Mouse (Mus musculus): ENCODE measurements around the gene Gm20671.
"Not testable (repeated sequence)": the region's sequence is repeated elsewhere in the genome, so short reads cannot be mapped to it uniquely, and the experiment has no call there.

Gm20671 gene

DNA sequence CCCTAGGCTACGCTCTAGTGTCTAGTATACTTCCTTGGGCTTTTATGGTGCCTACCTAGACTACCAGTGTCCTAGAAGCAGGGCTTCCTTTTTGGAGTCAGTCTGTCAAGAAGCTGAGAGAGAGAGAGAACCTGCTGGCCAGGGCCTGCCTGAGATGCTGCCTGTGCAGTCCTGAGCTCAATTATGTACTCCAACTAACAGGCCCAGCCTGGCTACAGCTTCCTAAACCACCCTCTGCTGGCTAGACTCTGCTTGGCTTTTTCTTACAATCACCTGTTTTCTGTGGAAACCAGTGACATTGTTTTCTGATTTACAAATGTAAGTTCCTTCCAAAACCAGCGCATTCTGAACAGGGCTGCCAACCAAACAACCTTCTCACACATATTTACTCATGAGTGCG lies 86.8 kb downstream of the Gm20671 start:
- in situ Hi-C loops (cut with MboI; ENCODE audit: low sequenced_read_pairs): no loop called here

DNA sequence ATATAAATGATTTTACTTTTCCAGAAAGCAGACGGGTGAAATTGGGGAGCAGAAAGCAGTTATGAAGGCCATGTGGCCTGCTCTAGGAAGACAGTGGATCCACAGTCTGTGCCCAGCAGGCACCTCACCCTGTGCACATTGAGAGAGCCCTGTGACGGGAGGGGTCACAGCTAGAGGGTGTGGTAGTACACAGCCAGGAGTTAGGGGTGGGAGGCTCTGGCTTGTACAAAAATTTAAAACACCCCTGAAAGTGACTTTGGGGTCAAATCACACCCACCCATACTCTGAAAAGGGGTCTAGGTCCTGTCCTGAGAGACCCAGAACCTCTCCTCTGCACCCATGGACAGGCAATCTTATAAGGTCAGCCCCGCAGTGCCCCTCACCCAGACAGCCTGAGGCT lies 90.1 kb downstream of the Gm20671 start:
- in situ Hi-C loops (cut with MboI; ENCODE audit: low sequenced_read_pairs): not testable (repeated sequence)

DNA sequence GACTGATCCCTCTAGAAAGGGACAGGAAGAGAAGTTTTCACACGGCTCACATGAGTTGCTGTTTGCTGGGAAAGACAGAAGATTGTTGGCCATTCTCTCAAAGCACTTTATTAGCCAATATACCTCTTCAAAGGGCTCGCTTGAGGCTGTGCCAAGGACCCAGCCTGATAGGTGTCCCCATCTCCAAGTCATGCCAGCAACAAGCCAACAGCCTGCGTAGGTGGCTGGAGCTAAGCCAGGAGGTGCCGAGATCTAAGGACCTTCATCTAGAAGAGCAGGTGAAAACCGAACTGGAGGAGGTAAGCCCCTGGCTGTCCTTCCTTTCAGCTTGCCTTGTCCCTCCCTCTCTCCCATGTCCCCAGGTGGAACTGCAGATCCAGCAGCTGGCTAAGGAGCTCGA lies 91.1 kb downstream of the Gm20671 start:
- in situ Hi-C loops (cut with MboI; ENCODE audit: low sequenced_read_pairs): no loop called here

DNA sequence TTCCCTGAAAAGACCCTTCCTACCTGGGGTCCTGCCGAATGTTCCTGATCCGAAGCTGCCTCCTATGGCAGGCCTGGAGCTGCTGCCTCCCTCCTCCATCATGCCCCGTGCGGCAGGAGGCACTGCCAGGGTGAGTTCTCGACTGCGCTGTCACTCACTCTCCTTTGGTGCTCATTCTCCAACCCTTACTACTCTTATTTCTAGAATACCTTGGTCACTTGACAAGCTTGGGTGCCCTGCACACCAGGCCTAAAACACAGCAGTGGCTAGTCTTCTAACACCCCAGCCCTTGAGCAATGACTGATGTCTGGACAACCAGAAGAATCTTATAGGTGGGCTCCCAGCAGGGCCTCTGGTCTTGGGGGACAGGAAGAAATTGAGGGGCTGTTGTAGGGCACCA lies 93.0 kb downstream of the Gm20671 start:
- in situ Hi-C loops (cut with MboI; ENCODE audit: low sequenced_read_pairs): not testable (repeated sequence)

DNA sequence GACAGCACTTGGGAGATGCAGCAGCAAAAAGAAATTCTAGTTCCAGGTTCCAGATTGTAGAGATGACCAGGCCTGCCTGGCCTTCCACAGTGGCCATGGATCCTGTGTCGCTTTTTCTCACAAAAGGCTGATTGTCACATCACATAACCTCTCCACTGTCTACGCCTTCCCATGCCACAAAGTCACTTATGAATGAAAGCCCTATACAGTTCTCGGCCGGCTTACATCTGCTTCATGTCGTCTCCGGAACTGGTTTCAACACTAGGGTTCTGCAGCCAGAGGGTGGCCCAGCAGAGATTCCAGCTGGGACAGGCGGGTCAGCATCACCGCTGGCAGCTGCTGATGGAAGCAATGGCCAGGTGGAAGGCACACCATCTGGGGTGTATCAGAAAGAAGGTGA lies 98.1 kb downstream of the Gm20671 start:
- in situ Hi-C loops (cut with MboI; ENCODE audit: low sequenced_read_pairs): no loop called here

DNA sequence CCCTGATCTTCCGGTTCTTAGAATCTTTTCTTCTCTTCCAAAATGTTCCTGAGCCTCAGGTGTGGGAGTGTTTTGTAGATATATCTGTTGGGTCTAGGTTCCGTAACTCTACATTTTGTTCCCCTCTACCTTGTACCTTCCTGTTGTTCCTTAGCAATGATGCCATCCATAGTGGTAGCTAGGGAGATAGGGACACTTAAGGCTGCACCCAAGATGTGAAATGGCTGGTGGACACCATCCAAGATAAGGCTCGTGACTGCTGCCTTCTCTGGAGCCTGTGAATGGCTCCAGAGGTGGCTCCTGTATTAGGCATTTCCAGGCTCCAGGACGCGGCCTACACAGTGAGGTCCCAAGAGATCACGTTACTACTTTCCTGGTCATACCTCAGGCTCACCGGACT lies 98.6 kb downstream of the Gm20671 start:
- in situ Hi-C loops (cut with MboI; ENCODE audit: low sequenced_read_pairs): no loop called here

DNA sequence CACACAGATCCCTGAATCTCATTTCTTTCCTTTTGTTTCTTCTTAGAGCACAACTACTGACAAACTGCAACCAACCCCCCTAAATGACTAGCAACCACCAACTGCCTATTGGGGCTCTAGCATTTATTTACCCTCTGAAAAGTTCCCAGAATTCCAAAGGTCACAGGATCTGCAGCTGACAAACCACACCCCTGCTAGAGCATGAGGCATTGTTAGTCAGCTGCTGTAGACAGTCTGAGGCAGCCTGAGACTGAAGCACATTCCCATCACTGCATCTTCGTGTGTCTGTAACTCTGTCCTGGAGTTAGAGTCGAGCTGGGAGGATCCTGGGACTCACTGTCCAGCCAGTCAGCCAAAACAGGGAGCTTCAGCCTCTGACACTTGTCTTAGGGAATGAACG lies 101.5 kb downstream of the Gm20671 start:
- in situ Hi-C loops (cut with MboI; ENCODE audit: low sequenced_read_pairs): not testable (repeated sequence)

DNA sequence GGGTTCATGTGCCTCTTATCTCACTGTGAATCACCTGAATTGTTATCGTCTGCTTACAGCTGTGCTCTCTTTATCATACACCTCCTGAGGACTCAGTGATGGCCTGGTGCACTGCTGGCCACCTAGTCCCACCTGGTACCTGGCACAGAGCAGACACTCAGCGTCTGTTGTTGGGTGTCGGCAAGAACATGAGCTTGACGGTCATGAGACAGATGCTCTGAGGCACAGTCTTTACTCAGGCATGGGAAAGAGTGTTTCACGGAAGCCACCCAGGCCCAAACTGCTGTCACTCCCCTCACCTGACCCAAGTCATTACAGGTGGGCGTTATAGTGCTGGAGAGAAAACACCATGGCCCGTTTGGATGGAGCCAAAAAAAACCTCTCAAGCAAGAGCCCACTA lies 102.9 kb downstream of the Gm20671 start:
- in situ Hi-C loops (cut with MboI; ENCODE audit: low sequenced_read_pairs): no loop called here

DNA sequence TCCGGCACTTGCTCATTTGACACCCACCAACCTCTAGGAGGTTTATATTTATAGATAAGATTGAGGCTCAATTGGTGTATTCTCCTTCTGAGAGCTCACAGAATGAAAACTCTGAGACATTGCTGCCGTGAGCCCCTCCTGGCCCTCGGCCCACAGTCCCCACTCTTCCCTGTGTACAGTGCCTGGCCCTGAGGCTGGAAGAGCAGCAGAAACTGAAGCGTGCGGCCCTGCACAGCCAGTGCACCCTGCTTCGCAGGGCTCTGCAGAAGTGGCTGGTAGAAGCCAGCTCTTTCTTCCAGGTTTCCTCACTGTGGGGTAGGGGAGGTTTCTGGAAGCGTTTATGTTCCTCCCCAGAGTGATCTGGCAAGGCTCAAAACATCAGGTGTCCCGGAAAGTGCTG lies 104.2 kb downstream of the Gm20671 start:
- in situ Hi-C loops (cut with MboI; ENCODE audit: low sequenced_read_pairs): not testable (repeated sequence)

DNA sequence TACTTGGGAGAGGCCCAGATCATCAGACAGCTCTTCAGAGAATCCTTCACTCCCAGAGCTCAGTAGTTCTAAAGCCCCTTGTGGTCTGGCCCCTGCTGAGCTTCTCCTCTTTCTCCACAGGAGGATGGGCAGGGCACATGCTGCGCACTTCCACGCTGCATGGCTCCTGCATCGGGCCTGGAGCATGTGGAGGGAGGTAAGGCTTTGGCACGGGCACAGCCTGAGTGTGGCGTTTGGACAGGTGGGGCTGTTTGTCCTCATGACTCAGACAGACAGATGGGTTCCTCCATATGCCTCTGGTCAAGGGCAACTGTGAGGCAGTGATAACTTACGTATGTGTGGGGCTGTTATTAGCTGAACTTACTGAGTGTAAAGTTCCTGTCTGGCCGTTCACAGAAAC lies 104.6 kb downstream of the Gm20671 start:
- in situ Hi-C loops (cut with MboI; ENCODE audit: low sequenced_read_pairs): no loop called here

DNA sequence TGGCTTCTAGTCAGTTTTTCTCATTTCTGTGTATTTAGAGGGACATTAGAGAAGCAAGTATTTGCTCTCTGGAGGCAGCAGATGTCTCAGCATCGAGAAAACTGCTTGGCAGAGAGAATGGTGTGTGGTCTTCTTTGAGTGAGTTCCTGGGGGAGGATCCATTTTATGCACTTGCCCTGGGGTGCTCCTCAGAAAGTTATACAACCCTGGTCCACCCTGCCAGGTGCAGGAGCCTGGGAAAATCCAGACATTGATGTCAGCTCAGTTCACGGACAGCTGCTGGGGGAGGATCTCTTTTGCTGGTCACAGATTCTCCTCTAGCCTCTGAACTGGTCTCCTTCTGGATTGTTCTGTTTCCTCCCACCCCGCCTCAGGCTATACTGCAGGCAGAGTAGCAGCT lies 105.6 kb downstream of the Gm20671 start:
- in situ Hi-C loops (cut with MboI; ENCODE audit: low sequenced_read_pairs): no loop called here

DNA sequence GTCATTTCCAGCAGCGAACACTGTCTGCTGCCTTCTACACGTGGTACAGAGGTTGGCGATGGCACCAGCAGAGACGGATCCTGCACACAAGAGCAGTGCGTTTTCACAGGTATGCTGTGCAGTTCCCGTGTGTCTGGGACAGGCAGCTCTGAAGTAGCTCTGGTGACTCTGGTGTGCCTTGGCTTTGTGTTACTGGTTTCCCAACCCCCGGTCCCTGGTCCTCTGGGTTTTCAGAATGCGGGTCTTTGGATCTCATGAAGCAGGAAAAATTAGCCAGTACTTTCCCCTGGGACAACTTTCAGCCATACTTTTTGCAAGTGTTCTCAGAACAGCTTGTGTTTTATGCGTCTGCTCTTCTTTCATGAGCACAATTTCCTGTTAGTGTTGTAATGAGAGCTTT lies 106.5 kb downstream of the Gm20671 start:
- in situ Hi-C loops (cut with MboI; ENCODE audit: low sequenced_read_pairs): no loop called here

DNA sequence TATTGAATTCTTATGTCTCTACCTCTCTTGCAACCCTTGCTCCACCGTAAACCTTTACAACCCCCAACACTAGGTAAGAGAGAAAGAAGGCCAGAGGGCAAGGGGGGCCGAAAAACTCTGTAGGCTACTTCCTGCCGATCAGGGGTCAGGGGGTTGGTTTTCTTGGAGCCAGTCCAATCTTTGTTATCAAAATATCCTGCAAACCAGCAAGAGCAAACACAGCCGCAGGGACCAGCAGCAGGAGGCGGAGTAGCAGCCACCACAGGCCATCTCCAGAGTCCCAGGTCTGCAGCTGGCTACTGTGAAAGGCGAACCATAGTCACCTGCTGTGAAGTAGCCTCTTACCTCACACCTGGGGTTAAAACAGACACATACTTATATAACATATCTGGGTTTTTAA lies 108.0 kb downstream of the Gm20671 start:
- in situ Hi-C loops (cut with MboI; ENCODE audit: low sequenced_read_pairs): no loop called here

DNA sequence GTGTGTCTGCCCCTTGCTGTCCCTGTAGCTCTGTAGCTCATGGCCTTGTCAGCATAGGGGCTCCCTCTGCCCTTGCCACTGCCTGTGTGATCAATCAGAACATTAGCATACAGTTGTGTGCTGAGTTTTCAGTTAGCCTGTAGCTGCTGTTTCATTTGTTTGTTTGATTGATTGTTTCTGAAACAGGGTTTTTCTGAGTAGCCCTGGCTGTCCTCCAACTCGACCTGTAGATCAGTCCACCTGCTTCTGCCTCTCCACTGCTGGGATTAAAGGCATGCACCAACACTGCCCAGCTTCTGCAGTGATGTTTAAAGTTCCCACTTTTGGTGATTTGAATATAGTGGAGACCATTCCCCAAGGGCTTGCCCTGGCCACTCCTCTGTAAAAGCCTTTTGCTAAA lies 109.2 kb downstream of the Gm20671 start:
- in situ Hi-C loops (cut with MboI; ENCODE audit: low sequenced_read_pairs): no loop called here

DNA sequence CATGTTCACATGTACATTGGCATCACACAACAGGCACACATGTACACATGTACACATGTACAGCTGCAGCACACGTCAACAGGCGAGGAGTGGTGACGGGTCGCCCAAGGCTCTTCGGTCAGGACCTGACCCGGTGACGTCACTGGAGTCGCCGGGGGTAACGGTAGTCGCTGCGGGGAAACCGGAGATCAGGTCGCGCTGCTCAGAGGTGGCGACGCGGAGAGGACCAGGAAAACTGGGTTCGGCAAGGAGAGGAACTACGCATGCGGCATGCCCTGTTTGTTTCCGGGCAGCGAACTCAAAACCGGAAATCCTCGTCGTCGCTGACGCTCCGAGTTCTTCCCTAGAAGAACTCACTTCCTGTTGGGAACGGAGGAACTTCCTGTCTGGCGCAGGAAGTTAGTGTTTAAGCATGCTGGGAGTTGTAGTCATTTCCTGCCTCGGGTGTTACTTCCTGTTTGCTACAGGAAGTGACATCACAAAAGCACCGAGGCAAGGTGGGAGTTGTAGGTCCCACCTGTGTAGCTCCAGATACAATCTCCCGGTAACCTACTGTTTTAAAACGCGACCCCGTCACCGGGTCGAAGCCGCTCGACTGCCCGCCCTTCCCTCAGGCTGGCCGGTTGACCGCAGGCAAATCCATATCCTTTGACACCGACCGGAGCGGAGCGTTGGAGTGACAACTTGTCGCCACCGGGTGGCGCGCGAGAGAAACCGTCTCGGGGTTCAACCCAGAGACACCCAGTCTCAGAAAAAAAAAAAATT lies 113.0 kb downstream of the Gm20671 start:
- in situ Hi-C loops (cut with MboI; ENCODE audit: low sequenced_read_pairs): no loop called here

DNA sequence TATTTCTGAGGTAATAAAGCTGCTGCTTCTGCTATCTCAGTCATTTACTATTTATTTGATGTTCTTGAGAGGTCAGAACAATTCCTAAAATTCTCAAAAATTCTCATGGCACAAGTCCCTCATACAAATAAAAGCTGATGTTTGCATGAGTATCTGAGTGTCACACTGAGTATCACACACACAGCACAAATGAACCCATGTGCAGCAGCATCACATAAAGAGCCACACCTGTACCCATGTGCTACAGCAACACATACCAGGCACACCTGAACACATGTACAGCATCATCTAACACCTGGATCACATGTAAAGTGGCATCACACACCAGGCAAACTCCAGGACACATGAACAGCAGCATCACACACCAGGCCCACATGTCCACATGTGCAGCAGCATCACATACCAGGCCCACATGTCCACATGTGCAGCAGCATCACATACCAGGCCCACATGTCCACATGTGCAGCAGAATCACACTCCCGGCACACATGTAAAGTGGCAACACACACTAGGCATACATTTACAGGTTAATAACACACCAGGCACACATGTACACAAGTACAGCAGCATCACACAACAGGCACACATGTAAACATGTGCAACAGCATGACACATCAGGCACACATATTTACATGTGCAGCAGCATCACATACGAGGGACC lies 113.7 kb downstream of the Gm20671 start:
- in situ Hi-C loops (cut with MboI; ENCODE audit: low sequenced_read_pairs): no loop called here

DNA sequence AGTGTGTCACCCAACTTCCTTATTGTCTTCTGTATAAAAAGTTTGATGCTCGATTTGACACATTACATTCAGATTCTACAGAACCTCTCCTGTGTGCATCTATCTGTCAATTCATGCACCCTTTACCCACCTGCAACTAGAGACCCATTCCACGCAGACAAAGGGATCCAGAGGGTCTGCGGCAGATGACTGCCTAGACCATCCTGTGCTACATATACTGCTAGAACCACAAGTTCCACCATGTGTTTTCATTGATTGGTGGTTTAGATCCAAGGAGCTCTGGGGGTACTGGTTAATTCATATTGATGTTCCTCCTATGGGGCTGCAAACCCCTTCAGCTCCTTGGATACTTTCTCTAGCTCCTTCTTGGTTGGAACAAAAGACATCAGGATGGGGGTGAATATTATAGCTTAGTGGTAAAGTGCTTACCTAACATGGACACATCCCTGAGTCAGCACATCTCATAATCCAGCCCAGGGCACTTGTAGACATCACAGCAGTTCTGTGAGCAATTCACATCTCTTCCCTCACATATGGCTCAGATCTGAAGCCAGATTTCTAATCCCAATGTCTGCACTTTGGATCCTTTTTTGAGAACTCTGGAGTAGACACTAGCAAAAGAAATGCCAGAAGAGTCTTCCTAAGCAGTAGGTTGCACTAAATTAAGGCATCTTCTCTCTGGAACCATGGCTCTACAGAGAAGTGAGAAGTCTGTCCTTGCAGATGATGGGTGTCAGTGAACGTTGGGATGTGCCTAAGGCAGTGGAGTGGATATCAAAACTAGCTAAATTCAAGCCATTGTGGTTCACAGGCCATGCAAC lies 114.5 kb downstream of the Gm20671 start:
- in situ Hi-C loops (cut with MboI; ENCODE audit: low sequenced_read_pairs): no loop called here

DNA sequence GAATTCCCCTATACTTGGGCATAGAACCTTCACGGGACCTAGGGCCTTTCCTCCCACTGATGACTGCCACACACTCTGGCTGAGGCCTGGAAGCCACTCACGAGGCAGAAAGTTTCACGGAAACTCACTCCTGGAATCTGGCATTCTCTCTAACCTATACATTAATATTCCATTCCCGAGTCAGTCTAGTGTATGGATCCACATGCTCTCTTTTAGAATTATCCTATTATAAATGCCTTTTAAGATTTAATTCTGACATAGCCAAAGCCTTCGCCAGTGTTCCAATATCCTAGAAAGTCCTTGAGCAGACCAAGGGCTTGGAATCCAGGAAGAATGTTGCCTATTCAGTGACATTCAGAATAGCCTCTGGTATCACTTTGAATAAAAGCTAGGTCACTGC lies 115.4 kb downstream of the Gm20671 start:
- in situ Hi-C loops (cut with MboI; ENCODE audit: low sequenced_read_pairs): no loop called here

DNA sequence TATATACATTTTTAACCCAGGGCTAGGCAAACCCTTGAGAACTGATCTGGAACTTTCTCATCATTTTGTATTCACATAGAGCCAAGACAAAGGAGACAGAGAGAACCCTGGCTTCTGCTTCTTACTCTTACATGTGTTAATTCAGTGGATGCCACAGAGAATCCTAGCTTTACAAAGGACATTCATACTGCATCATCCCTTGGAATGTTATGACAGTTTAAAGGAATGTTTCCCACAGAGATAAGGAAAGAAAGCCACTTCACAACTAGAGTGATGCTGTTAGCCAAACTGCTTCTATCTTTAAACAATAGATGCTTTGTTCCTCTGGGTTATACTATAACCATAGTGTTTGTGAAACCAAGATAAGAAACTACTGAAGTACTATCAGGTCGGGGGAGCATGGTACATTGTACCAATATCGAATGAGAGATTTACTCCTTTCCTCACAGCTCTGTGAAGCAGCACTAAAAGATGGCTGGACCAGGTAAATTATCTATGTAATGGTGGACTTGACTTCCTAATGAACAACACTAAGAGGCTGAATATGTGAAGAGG lies 120.6 kb downstream of the Gm20671 start:
- in situ Hi-C loops (cut with MboI; ENCODE audit: low sequenced_read_pairs): no loop called here

DNA sequence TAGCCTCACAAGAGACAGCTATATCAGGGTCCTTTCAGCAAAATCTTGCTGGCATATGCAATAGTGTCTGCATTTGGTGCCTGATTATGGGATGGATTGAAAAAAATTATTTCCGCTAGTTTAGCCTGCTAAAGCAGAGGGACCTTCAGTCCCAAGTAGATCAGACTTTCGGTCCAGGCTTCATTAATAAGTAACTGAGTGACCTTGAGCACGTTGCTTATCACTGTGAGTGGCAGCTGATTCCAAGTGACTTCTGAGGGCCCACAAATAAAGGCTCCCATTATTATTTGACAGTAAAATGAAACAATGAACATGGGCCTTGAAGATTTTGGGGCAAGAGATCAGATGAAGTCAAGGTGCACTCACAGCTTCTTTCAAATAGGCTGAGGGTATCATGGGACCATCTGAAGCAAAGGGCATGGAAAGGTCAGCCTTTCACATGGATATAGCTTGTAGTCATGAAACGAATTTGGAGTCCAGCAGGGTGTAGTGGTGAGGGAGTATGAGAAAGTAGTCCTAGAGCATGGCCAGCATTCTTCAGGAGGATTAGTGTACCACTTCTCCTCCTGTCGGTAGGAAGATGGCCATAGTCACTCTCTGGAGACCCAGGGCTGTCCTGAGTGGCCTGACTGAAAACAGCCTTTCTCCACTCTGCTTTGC lies 129.6 kb downstream of the Gm20671 start:
- in situ Hi-C loops (cut with MboI; ENCODE audit: low sequenced_read_pairs): no loop called here

DNA sequence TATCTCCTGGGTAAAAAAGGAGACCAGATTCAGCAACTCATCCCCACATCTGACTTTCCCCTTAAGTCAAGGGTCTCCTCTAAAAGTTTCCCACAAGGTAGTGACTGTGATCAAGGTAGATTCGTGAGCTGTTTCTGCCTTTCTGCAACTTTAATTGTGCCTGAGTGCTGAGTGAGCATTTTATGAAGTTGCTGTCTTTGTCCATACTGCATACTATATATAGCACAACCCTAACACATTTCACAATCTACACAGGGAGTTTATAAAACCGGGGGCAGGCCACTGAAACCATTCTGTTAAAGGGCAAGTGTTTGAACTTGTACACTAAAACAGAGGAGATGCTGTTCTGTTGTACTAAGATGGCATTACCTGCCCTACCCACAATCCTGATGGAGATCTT lies 133.5 kb downstream of the Gm20671 start:
- in situ Hi-C loops (cut with MboI; ENCODE audit: low sequenced_read_pairs): no loop called here

Measured in CH12F3 (cell line).